Mouse (Mus musculus) myocyte (in vitro differentiated cells): ENCODE data around the gene Pkd1.

Source experiments
- POLR2A ChIP-seq: IDR thresholded peaks from one replicate; pipeline ENCODE4 v1.6.1; 2011; ENCODE audit warnings: low read depth, mild to moderate bottlenecking, control low read depth, moderate library complexity; ENCODE audit not compliant: insufficient read length
- POLR2AphosphoS2 ChIP-seq: IDR thresholded peaks from one replicate; pipeline ENCODE4 v1.6.1; 2011; ENCODE audit warnings: low read depth, control low read depth; ENCODE audit not compliant: insufficient read length

- TF ChIP-seq POLR2A (no peak), POLR2AphosphoS2 (no peak)
Measured at GRCm38 (mm10) chr17:24628646-24629045, 79.0 kb downstream of the Pkd1 start.
